Comparison of ENCODE assay signal across 19 mouse cellular contexts in the genomic region with DNA sequence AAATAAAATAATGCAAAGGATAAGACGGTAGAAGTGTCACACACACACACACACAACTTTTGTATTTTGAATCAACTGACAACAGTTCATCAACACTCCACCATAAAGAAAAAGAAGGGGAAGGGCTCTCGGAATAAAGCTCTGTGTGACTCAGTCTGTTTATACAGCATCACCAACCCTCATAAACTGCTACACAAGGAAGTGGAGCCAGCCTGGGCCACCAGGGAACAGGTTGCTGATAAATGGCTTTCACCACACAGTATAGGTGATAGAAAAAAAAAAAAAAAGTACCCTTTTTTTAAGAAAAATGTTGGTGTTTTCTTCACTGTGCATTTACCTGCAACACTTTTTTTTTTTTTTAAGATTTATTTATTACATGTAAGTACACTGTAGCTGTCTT.
"Had no signal": no experiment of that assay in that cellular context is flagged by ENCODE, and none has a peak within 500 bp of the region (broad histone marks: within the 10 kb centered on the region; RNA-seq: fewer than 3 reads in every experiment).

No protein-coding gene starts in this region.

- H3K4me3 ChIP-seq: midbrain, embryonic 13.5 days; midbrain, embryonic 15.5 days; myocyte; neural tube, embryonic 13.5 days; neural tube, embryonic 15.5 days had no signal

- H3K4me2 ChIP-seq: lung, embryonic 14.5 days; midbrain, embryonic 11.5 days; midbrain, embryonic 13.5 days; midbrain, embryonic 15.5 days; neural tube, embryonic 13.5 days; neural tube, embryonic 15.5 days had no signal

- H3K27me3 ChIP-seq: midbrain, embryonic 15.5 days; neural tube, embryonic 15.5 days had no signal

- H3K27ac ChIP-seq: liver, embryonic 14.5 days; midbrain, embryonic 13.5 days; midbrain, embryonic 15.5 days; neural tube, embryonic 13.5 days; neural tube, embryonic 15.5 days had no signal

- ATAC-seq: midbrain, embryonic 13.5 days; midbrain, embryonic 15.5 days had no signal

- DNase-seq: lung, adult 18-20 months; lung, embryonic 14.5 days; lung, postnatal 10 days; lung, postnatal 4 days; retina, postnatal 1 day; right cerebral cortex, adult 18-20 months; right cerebral cortex, postnatal 25 days; right cerebral cortex, postnatal 4 days; spleen, adult 18-20 months; thymus, adult 18-20 months; thymus, postnatal 14 days; thymus, postnatal 36 days had no signal

- H3K9me3 ChIP-seq: midbrain, embryonic 13.5 days; midbrain, embryonic 15.5 days; neural tube, embryonic 13.5 days; neural tube, embryonic 15.5 days had no signal

- H3K9ac ChIP-seq: liver, embryonic 14.5 days; lung, embryonic 14.5 days; midbrain, embryonic 13.5 days; midbrain, embryonic 15.5 days; neural tube, embryonic 13.5 days; neural tube, embryonic 15.5 days had no signal

- H3K36me3 ChIP-seq: midbrain, embryonic 13.5 days; midbrain, embryonic 15.5 days; neural tube, embryonic 13.5 days; neural tube, embryonic 15.5 days had no signal
